Mouse (Mus musculus) erythroblast, embryonic 14.5 days (primary cell): ENCODE results near the gene Serac1.

Experiments
- GATA1 ChIP-seq: IDR thresholded peaks from 2 replicates; pipeline ENCODE4 v1.6.1; 2012; ENCODE audit warnings: low read length, inconsistent platforms, mixed read lengths
- TAL1 ChIP-seq: IDR thresholded peaks from 3 replicates; pipeline ENCODE4 v1.6.1; 2012; ENCODE audit warnings: low read length, inconsistent platforms, mixed read lengths

GRCm38 (mm10) chr17:6019776-6020175 is 59.8 kb downstream of the Serac1 start:
- no peak for TF ChIP-seq TAL1
- TF ChIP-seq GATA1 = no peak
